Mouse (Mus musculus): ENCODE results near the gene Cdpf1.
"Not testable (repeated sequence)": the region's sequence is repeated elsewhere in the genome, so short reads cannot be mapped to it uniquely, and the experiment has no call there.

Gene Cdpf1

DNA sequence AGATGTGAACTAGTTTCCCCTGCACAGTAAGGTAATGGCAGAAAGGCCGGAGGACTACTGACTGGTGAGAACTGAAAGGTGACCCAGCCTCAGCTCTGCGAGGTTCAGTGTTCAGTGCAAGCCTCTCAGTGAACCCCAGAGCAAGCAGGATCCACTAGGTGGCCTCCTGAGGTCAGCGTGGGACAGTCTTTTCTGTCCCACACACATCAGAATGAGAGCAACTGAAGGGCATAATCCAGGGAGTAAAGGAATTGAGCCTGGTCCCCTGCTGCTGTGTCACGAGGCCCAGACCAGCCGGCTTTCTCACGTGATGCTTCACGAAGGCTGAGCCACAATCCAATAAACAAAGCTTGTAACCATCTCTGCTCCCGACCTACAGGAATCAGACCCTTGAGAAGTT is 3.1 kb downstream of the Cdpf1 start:
- no peak for DNase-seq (ENCODE audit: low spot score in 2 of 2)

DNA sequence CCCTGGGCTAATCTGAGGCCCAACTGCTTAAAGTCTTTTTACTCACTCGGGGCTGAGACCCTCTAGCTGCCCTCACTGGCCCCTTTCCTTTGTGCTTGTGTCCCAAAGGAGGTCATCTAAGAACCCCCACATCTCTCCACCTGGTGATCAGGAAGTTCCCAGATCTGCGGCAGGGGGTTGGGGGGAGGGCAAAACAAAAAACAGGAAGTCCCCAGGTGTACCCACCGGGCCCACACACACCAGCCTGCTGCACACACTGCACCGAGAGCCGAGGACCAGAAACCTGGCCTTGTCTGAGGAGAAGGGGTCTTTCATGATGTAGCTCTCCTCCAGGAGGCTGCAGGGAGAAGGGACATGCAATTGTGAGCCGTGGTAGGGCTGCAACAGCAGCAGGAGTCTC is 3.5 kb downstream of the Cdpf1 start:
- DNase-seq (ENCODE audit: low spot score in 2 of 2), result no peak

DNA sequence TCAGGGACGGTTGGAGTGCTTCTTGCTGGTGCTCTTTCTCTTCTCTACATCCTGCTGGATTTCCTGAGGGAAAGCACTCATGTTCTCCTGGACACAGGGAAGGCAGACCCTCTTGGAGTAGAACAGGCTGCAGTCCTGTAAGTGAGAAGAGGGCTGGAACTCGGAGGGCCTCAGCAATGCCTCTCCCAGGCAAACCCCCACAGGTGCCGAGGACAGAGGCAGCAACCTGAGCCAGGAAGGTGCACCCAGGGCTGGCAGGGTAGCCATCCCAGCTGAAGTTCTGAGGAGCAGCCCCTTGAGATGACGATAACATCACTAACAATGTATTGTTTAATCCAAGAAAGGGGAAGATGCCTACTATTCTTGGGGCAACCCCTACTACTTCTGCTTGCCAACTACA is 4.1 kb downstream of the Cdpf1 start:
- DNase-seq (ENCODE audit: low spot score in 2 of 2), result no peak

DNA sequence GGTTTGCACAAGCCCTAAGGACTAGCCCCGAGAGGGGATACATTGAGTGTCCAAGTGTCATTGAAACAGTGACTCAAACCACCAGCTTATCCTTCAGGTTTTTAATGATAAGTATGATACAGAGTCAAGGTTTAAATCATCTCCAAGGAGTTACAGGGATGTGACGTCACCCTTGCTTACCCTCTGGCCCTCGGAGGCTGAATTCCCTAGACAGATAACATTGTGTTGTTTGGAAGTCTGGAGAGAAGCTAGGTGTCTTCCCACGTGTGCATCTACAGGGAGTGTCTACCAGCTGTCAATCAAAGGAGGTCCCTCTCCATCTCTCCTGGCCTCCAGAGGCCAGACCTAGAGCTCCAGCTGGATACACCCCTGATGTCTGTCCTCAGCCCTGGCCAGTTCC is 4.6 kb downstream of the Cdpf1 start:
- DNase-seq (ENCODE audit: low spot score in 2 of 2), result no peak

DNA sequence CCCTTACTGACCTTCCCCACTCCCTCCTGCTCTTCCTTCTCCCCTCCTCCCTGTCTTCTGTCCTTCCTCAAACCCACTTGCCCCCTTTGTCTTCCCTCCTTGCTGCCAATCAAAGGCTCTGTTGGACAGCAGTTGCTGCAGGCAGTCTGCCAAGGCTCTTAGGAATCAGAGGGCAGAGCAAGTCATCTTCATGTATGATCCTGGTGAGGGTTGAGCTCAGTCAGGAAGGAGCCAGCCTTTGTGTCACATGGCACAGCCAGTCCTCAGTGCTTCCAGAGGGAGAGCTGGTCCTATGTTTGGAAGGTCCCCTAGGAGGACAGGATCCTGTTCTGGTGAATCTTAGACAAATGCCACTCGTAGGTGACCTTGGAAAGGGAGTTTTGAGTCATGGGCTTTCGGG is 8.6 kb downstream of the Cdpf1 start:
- DNase-seq (ENCODE audit: low spot score in 2 of 2), result no peak

DNA sequence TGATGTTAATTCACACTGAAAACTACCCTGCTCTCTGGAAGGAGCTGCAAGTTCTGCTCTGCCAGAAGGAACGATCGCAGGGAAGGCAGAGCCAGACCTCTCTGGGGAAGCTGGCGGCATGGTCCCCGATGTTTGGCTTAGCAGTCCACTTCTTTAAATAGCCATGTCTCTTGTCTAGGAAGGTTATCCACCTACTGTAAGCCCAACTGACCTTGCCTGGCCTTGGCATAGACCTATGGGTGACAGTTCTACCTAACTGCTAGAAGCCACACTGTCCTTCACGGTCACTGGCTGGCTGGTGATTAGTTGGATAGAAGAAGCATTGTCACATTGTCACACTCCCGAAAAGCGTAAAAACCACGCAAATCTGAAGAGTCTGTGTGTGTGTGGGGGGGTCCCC is 12.8 kb downstream of the Cdpf1 start:
- no peak for DNase-seq (ENCODE audit: low spot score in 2 of 2)

DNA sequence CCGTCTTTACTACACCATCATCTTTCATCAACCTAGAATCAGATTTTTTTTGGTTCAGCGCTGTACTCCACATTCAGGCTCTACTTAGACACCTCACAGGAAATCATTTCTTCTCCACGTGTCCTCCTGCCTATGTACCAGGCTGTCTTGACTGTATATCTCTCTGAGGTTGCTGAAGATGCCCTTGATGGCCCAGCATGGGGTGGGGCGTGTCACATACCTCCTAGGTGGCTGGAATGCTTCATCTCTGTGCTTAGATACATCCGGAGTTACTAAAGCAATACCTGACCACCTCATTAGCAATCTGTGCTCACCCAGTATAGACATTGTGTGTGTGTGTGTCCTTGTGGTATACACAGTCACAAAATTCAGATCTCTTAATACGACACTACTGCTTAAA is 16.0 kb downstream of the Cdpf1 start:
- no peak for DNase-seq (ENCODE audit: low spot score in 2 of 2)

DNA sequence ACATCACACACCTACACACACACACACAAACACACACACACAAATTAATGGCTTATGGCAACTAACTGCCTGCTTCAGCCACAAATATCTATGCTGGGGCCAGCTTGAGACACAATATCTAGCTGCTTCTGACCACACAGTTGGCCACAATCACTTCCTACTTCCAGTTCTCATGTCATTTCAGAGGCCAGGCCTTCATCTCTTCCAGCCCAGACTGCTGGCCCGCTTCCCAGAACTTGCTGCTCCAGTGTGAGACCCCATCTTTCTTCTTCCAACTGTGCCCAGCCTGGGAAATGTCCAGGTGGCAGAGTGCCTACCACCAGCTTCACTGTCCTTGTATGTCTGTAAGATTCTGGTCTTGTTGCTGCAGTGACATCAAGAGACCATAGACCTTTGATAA is 18.7 kb downstream of the Cdpf1 start:
- no peak for DNase-seq (ENCODE audit: low spot score in 2 of 2)

DNA sequence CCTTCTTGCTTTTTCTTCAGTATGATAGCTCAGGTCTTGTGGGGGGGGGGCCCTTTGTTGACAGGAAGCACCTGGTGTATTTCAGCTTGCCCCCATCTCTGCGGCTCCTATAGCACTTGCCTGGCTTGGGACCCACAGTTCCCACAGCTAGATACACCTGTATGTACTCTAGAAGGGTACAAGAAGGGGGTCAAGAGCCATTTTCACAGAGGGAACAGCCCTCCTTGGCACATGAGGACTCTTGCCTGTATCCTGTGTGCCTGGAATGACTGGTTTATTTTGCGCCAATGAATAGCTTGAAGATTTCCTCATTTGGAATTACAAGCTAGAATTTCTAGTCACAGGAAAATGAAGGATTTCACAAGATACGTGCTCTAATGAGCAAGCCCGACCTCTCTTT is 20.0 kb downstream of the Cdpf1 start:
- DNase-seq (ENCODE audit: low spot score in 2 of 2), result no peak

DNA sequence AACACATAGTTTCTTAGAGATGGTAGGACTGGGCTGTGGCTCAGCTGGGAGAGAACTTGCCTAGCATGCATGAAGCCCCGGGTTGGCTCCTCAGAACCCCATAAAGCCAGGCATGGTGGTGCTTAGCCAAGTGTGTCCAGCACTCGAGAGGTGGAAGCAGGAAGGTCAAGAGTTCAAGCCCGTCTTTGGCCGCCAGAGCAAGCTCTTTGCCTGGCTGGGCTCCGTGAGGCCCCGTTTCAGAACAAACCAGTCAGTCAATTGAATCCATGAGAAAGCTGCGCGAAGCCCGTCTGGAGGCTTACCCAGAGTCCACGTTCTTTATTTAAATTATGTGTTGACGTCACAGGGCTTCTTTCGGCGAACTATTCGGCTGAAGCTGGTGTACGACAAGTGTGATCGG is 22.9 kb downstream of the Cdpf1 start:
- DNase-seq (ENCODE audit: low spot score in 2 of 2), result no peak

DNA sequence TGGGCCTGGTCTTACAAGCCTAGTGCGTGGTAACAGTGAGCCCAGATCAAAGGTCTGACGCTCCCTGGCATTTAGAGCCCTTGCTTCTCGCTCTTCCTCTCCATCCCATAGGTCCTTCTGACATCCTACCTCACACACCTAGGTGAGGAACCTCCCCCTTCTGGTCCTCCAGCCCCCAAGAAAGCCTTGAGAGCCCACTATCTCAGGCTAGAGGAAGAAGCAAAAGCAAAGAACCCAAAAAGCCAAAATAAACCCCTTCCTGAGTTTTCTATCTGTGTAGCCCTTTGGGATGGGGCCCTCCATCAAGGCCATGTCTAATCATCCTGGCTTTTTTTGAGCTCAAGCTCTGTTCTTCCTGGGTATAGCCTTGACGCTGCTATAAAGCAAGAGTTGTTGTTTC is 23.4 kb downstream of the Cdpf1 start:
- no peak for DNase-seq (ENCODE audit: low spot score in 2 of 2)

DNA sequence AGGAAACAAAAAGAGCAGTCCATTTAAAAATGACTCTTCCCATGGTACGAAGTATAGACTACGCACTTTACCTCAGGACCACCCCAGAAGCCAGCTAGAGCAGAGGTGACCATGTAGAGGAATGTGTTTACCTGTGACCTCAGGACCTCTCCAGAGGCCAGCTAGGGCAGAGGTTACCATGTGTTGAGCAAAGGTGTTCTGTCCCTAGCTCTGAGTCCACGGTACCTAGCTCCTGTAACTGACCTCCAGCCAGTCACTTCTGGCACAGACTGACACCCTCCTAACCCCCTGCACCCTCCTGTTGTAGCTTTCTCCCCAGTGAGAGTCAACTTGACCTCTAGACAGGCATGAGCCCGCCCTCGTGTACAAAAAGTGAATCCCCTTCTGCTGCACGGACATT is 24.0 kb downstream of the Cdpf1 start:
- no peak for DNase-seq (ENCODE audit: low spot score in 2 of 2)

DNA sequence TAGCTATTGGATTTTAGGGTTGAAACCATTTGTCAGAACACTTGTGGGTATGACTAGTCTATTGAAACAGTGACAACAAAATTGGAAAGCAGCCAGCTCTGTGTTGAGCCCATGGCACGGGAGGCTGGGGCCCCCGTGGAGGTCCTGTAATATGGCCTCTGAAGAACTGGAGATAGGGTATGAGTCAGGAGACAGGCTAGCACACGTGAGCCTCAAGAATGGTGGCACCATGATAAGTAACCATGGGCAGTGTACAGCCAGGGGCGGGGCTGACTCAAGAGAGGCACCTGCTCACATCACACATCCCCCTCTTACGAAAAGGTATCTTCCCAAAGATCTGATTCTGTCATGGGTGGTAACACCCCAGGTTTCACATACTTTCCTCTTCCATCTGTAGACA is 24.8 kb downstream of the Cdpf1 start:
- no peak for DNase-seq (ENCODE audit: low spot score in 2 of 2)

DNA sequence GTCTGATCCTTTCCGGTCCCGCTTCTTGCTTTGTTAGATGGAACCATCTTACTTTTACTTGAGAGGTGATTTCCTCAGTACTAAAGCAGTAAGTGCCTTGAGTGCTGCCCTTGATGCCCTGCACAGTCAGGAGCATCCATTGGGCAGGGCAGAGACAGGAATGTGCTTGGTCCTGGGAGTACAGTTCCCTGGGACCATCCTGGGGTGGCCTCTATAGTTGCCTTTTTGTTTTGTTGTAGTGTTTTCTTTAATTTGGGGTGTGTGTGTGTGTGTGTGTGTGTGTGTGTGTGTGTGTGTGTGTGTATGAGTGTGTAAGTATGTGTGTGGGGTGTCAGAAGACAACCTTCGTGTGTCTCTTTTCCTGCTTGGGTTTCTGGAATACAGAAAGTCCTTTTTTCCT is 27.2 kb downstream of the Cdpf1 start:
- no peak for DNase-seq (ENCODE audit: low spot score in 2 of 2)

DNA sequence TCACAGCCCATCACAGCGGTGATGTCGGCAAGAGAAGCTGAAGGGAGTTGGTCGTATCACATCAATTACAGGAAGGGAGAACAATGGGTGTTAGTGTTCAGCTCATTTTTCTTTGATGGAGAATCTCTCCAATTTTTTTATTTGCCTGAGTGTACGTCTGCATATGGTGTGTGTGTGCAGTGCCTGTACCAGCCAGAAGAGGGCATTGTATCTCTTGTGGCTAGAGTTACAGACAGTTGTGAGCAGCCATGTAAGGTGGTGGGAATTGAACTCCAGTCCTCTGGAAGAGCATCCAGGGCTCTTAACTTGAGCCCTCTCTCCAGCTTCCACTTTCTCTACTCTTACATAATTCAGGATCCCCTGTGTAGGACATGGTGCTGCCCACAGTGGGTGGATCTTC is 28.4 kb downstream of the Cdpf1 start:
- DNase-seq (ENCODE audit: low spot score in 2 of 2), result no peak

DNA sequence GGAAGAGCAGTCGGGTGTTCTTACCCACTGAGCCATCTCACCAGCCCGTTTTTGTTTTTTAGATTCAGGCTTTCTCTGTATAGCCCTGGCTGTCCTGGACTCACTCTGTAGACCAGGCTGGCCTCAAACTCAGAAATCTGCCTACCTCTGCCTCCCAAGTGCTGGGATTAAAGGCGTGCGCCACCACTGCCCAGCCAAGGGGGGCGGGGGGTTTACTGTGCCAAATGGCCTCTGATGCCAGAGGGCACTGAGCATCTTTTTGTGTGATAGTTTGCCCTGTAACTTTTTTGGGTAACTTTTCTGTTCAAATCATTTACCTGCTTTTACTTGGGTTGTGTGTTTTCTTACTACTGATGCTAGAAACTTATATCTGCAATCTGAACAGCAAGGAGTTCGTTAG is 32.6 kb downstream of the Cdpf1 start:
- DNase-seq (ENCODE audit: low spot score in 2 of 2), result not testable (repeated sequence)

DNA sequence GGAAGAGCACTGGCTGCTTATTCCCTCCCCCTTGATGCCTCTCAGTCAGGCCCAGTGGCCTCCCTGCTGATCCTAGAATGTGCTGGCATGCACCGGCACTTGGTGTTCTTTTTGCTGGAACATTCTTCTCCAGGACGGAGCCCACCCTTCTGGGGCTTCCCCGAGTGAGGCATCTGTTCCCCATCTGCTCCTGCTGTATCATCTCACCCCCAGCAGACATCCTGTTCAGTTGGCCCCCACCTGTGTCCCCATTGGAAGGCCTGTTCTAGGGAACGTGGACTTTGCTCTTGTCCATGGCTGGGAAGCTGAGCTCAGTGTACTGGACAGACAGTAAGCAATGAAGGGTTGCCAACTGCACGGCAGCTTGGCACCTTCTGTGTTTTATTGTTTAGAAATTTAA is 34.7 kb downstream of the Cdpf1 start:
- DNase-seq (ENCODE audit: low spot score in 2 of 2), result no peak

DNA sequence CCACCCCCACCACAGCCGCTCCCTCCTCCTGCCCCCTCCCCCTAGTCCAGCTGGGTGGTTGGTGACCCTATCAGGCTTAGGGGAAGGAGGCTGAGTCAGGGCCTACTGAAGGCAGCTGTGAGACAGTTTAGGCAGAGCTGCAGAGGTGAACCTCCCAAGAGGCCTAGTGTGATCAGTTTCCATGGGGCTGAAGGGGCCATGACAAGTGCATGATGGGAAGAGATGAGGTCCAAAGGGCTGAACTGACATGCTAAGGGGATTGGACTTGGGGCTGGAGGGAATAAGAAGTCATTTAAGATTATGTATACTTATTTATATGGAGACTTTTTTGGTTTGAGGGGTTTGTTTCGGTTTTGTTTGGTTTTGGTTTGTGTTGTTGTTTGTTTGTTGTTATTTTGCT is 35.3 kb downstream of the Cdpf1 start:
- no peak for DNase-seq (ENCODE audit: low spot score in 2 of 2)

DNA sequence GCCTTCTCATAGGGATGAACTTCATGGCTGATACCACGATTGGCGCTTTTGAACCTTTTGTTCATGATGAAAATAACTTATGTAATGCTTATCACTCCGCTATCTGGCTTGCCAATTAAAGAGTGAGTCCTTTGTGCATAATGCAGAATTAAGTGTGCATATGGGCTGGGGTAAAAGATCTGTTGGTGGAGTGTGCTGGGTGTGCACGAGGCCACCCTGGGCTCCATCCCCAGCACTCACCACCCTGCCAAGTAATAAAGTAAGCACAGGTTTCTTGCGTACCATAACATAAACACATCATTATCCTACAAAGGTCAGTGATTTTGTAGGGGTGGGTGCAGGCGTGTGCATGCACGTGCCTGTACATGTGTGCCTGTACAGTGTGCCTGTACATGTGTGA is 36.5 kb downstream of the Cdpf1 start:
- DNase-seq (ENCODE audit: low spot score in 2 of 2), result no peak

DNA sequence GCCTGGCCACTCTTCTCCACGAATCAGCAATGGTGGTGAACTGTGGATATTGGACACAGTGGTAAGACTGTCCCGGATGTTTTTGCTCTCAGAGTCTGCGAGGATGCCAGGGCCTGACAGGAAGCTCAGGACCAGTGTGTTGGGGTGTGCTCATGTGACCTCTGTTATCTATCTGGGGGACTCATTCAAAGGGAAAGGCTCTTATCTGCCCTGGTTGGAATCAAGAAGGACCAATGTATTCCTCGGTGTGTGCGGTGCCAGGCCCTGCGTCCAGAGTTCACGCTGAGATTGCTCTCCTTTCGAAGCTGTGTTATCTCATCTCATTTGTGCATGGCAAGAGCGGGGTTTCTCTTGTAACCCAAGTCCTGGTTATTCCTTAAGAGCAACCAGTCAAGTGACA is 37.1 kb downstream of the Cdpf1 start:
- no peak for DNase-seq (ENCODE audit: low spot score in 2 of 2)

DNA sequence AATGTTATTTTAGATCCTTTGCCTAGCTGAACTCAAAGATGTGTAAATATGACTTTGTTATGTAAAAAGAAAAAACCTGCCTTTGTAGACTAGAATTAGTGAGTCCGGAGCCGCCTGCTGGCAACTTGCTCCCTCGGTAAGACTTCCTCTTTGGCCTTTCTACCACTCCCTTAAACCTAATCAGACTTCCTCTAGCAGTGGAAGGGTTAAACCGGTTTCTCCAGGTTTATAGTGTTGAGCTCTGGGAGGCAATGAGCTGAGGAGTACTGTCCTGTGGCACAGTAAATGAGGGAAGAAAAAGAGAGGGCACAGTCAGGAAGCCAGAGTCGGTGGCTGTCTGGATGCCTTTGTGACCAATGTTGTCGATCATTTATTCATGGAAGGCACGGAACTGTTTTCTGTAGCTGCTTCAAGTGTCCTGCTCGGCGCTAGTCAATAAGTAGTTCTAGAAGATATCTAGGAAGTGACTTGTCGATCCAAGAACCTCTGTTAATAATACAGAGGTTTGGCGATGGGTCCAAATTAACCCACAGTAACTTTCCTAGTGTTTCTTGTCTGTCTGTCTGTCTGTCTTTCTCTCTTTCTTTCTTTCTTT is 39.3 kb downstream of the Cdpf1 start:
- DNase-seq (ENCODE audit: low spot score in 2 of 2), result no peak

DNA sequence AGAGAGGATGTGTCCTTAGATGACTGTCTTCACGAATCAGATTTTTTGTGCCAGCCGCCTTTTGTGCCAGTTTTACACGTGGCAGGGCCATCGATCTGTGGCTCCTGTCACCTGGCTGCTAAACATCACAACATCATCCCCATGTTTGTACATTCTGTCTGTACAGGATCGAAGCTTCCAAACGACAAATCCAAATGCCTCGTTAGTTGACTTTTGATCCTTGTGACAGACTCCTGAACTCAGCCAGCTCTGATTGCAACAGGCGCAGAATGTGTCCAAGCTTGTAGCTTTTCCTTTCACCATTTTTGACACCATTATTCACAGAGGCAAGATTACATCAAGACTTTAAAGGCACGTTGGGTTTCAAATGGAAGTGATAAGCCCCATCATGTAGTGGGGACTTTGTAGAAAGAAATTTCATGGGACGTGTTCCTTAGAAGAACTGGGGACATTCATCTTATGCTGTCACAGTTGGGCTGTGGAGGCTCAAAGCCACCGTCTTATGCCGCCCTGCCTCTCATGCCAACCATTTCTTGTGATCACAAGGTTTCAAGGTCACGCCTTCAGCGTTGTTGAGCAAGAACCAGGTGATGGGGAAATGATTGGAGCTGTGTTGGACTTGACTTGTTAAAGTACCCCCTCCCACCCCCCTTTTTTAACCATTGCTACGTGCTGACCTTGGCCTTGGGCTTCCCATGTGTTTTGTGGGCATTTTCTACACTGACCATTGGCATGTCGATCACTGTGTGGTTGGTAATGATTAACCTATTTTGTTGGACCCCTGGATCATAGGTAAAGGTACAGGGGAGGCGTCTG is 40.0 kb downstream of the Cdpf1 start:
- DNase-seq (ENCODE audit: low spot score in 2 of 2), result no peak

DNA sequence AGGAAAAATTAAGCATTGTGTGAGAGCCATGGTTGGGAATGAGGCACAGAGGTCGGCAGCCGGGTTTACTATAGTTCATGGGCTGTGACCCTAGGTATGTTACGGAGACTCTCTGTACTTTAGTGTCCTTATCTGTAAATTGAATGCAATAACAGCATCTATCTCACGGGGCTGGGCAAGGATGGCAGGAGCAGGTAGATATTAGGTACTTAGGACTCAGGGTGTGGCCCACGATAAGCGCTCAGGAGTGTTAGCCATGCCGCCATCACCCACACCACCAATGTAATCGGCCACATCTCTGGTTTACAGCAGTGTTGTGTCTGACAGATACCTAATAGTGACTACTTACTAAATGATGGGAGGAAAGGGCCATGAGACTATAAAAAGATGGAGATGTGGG is 42.5 kb downstream of the Cdpf1 start:
- DNase-seq (ENCODE audit: low spot score in 2 of 2), result no peak

DNA sequence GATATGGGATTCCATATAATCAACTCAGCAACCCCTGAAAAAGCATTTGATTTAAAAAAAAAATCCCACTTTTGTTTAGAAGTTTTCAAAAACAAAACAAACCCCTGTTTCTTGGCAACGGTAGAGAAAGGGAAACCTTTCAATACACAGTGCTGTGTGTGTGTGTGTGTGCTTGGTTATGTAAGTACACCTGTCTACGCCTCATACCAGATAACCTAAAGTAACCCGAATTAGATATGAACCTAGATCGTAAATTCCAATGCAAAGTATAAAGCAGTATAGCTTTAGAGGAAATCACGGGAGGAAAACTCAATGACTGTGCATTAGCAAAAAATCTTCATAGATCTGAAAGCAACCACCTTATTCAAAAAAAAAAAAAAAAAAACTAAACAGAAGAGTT is 44.8 kb downstream of the Cdpf1 start:
- no peak for DNase-seq (ENCODE audit: low spot score in 2 of 2)
